Mouse (Mus musculus): ENCODE results near the gene Tbc1d10c. TPM values are rescaled to one million over a fixed set of nuclear protein-coding genes. Genes with fewer than 3 reads are reported as not detected.

Gene Tbc1d10c
- polyA plus RNA-seq, 1 experiment from 2014 or later, result 0.54 TPM

- Histone ChIP-seq H3K9me3 (ENCODE audit: control insufficient read depth, low read length) (no peaks in the 10 kb centered on the region), H3K9ac (replicated peaks; ENCODE audit: low read length) (no peak overlapping the region), H3K4me3 (replicated peaks; ENCODE audit: low read depth, low read length) (no peak overlapping the region), H3K27ac (replicated peaks; ENCODE audit: low read depth, low read length) (no peak overlapping the region), H3K36me3 (ENCODE audit: control insufficient read depth, insufficient read depth, low read length) (no peaks in the 10 kb centered on the region), H3K4me1 (ENCODE audit: control insufficient read depth, insufficient read depth, low read length) (peaks cover 17% of the 10 kb centered on the region), H3K4me2 (ENCODE audit: low read length) (no peak overlapping the region), H3K27me3 (ENCODE audit: control insufficient read depth, insufficient read depth, low read length) (no peaks in the 10 kb centered on the region)
- 53% methylated on average over 11 of the region's 11 CpGs for WGBS
- no peak for ATAC-seq (ENCODE audit: low FRiP score, low TSS enrichment)
- DNase-seq, result no peak
These were observed 18.2 kb downstream of the Tbc1d10c start for GRCm38 (mm10) chr19:4172925-4173324.

- H3K9ac ChIP-seq (replicated peaks; ENCODE audit: low read length), result no peak overlapping the region; the same call in 1 of the 2 replicates
- no peak overlapping the region for H3K4me3 ChIP-seq (replicated peaks; ENCODE audit: low read depth, low read length)
- ATAC-seq (ENCODE audit: low FRiP score, low TSS enrichment) (no peak), DNase-seq (no peak)
- no peaks in the 10 kb centered on the region for H3K27me3 ChIP-seq (ENCODE audit: control insufficient read depth, insufficient read depth, low read length)
- H3K4me2 ChIP-seq (ENCODE audit: low read length), result no peak overlapping the region
- H3K4me1 ChIP-seq (ENCODE audit: control insufficient read depth, insufficient read depth, low read length), result peaks cover 17% of the 10 kb centered on the region
- no peaks in the 10 kb centered on the region for H3K36me3 ChIP-seq (ENCODE audit: control insufficient read depth, insufficient read depth, low read length)
- no peaks in the 10 kb centered on the region for H3K9me3 ChIP-seq (ENCODE audit: control insufficient read depth, low read length)
- H3K27ac ChIP-seq (replicated peaks; ENCODE audit: low read depth, low read length), result no peak overlapping the region
- WGBS, result 69% methylated on average over 13 of the region's 13 CpGs
These were observed 19.4 kb downstream of the Tbc1d10c start for GRCm38 (mm10) chr19:4171393-4172290.

- H3K36me3 ChIP-seq (ENCODE audit: control insufficient read depth, insufficient read depth, low read length), result no peaks in the 10 kb centered on the region
- 89% methylated on average over 10 of the region's 10 CpGs for WGBS
These were observed 20.2 kb downstream of the Tbc1d10c start for GRCm38 (mm10) chr19:4170723-4171392.

GRCm38 (mm10) chr19:4169810-4170209, 21.3 kb downstream of the Tbc1d10c start:
- ATAC-seq (ENCODE audit: low FRiP score, low TSS enrichment), result peak; percentile 54

More at GRCm38 (mm10) chr19:4170723-4171392, 20.2 kb downstream of the Tbc1d10c start:
- H3K9me3 ChIP-seq (ENCODE audit: control insufficient read depth, low read length), result no peaks in the 10 kb centered on the region
- H3K4me1 ChIP-seq (ENCODE audit: control insufficient read depth, insufficient read depth, low read length), result peaks cover 16% of the 10 kb centered on the region
- ATAC-seq (ENCODE audit: low FRiP score, low TSS enrichment) (no peak), DNase-seq (no peak)
- no peak overlapping the region for H3K4me3 ChIP-seq (replicated peaks; ENCODE audit: low read depth, low read length)
- H3K9ac ChIP-seq (replicated peaks; ENCODE audit: low read length), result no peak overlapping the region; the same call in 1 of the 2 replicates
- no peak overlapping the region for H3K27ac ChIP-seq (replicated peaks; ENCODE audit: low read depth, low read length)
- no peaks in the 10 kb centered on the region for H3K27me3 ChIP-seq (ENCODE audit: control insufficient read depth, insufficient read depth, low read length)
- no peak overlapping the region for H3K4me2 ChIP-seq (ENCODE audit: low read length)

GRCm38 (mm10) chr19:4169378-4169784, 21.7 kb downstream of the Tbc1d10c start:
- Histone ChIP-seq H3K27me3 (ENCODE audit: control insufficient read depth, insufficient read depth, low read length) (no peaks in the 10 kb centered on the region), H3K4me2 (ENCODE audit: low read length) (peak overlapping the region; percentile 91), H3K9me3 (ENCODE audit: control insufficient read depth, low read length) (no peaks in the 10 kb centered on the region), H3K9ac (replicated peaks; ENCODE audit: low read length) (peak overlapping the region; percentile 78), H3K4me1 (ENCODE audit: control insufficient read depth, insufficient read depth, low read length) (peaks cover 7% of the 10 kb centered on the region; the same call in 1 of the 2 replicates), H3K4me3 (replicated peaks; ENCODE audit: low read depth, low read length) (peak overlapping the region; percentile 43), H3K27ac (replicated peaks; ENCODE audit: low read depth, low read length) (peak overlapping the region; percentile 92), H3K36me3 (ENCODE audit: control insufficient read depth, insufficient read depth, low read length) (no peaks in the 10 kb centered on the region)
- DNase-seq (peak; percentile 99), ATAC-seq (ENCODE audit: low FRiP score, low TSS enrichment) (peak; percentile 95)
- under 1% methylated on average over 43 of the region's 43 CpGs for WGBS

More at GRCm38 (mm10) chr19:4169810-4170209, 21.3 kb downstream of the Tbc1d10c start:
- H3K27ac ChIP-seq (replicated peaks; ENCODE audit: low read depth, low read length), result peak overlapping the region; percentile 92
- no peaks in the 10 kb centered on the region for H3K9me3 ChIP-seq (ENCODE audit: control insufficient read depth, low read length)
- H3K4me3 ChIP-seq (replicated peaks; ENCODE audit: low read depth, low read length), result peak overlapping the region; percentile 43
- peak overlapping the region; percentile 91 for H3K4me2 ChIP-seq (ENCODE audit: low read length)
- H3K4me1 ChIP-seq (ENCODE audit: control insufficient read depth, insufficient read depth, low read length), result peaks cover 7% of the 10 kb centered on the region
- DNase-seq, result no peak
- WGBS, result 4% methylated on average over 27 of the region's 27 CpGs
- H3K36me3 ChIP-seq (ENCODE audit: control insufficient read depth, insufficient read depth, low read length), result no peaks in the 10 kb centered on the region
- H3K27me3 ChIP-seq (ENCODE audit: control insufficient read depth, insufficient read depth, low read length), result no peaks in the 10 kb centered on the region
- H3K9ac ChIP-seq (replicated peaks; ENCODE audit: low read length), result peak overlapping the region; percentile 78

- 78% methylated on average over 9 of the region's 9 CpGs for WGBS
- no peak overlapping the region; the same call in 1 of the 2 replicates for H3K9ac ChIP-seq (replicated peaks; ENCODE audit: low read length)
- H3K36me3 ChIP-seq (ENCODE audit: control insufficient read depth, insufficient read depth, low read length), result peaks cover under 1% of the 10 kb centered on the region; the same call in 1 of the 2 replicates
- ATAC-seq (ENCODE audit: low FRiP score, low TSS enrichment) (no peak), DNase-seq (no peak)
- H3K9me3 ChIP-seq (ENCODE audit: control insufficient read depth, low read length), result no peaks in the 10 kb centered on the region
- no peaks in the 10 kb centered on the region for H3K27me3 ChIP-seq (ENCODE audit: control insufficient read depth, insufficient read depth, low read length)
- no peak overlapping the region for H3K4me2 ChIP-seq (ENCODE audit: low read length)
- H3K4me1 ChIP-seq (ENCODE audit: control insufficient read depth, insufficient read depth, low read length), result peaks cover 21% of the 10 kb centered on the region
- no peak overlapping the region for H3K4me3 ChIP-seq (replicated peaks; ENCODE audit: low read depth, low read length)
- no peak overlapping the region for H3K27ac ChIP-seq (replicated peaks; ENCODE audit: low read depth, low read length)
These were observed 24.2 kb downstream of the Tbc1d10c start for GRCm38 (mm10) chr19:4166678-4167476.

- Histone ChIP-seq H3K27me3 (ENCODE audit: control insufficient read depth, insufficient read depth, low read length) (no peaks in the 10 kb centered on the region), H3K4me1 (ENCODE audit: control insufficient read depth, insufficient read depth, low read length) (peaks cover 13% of the 10 kb centered on the region), H3K9ac (replicated peaks; ENCODE audit: low read length) (no peak overlapping the region), H3K4me2 (ENCODE audit: low read length) (no peak overlapping the region), H3K36me3 (ENCODE audit: control insufficient read depth, insufficient read depth, low read length) (peaks cover 17% of the 10 kb centered on the region), H3K27ac (replicated peaks; ENCODE audit: low read depth, low read length) (no peak overlapping the region), H3K9me3 (ENCODE audit: control insufficient read depth, low read length) (no peaks in the 10 kb centered on the region), H3K4me3 (replicated peaks; ENCODE audit: low read depth, low read length) (no peak overlapping the region)
- DNase-seq (no peak), ATAC-seq (ENCODE audit: low FRiP score, low TSS enrichment) (no peak)
- 82% methylated on average over 2 of the region's 2 CpGs for WGBS
These were observed 26.4 kb downstream of the Tbc1d10c start for GRCm38 (mm10) chr19:4164721-4165120.

- H3K4me3 ChIP-seq (replicated peaks; ENCODE audit: low read depth, low read length), result no peak overlapping the region
- ATAC-seq (ENCODE audit: low FRiP score, low TSS enrichment) (no peak), DNase-seq (no peak)
- H3K4me2 ChIP-seq (ENCODE audit: low read length), result no peak overlapping the region
- H3K4me1 ChIP-seq (ENCODE audit: control insufficient read depth, insufficient read depth, low read length), result peaks cover 13% of the 10 kb centered on the region
- no peaks in the 10 kb centered on the region for H3K9me3 ChIP-seq (ENCODE audit: control insufficient read depth, low read length)
- H3K27ac ChIP-seq (replicated peaks; ENCODE audit: low read depth, low read length), result peak overlapping the region; percentile 88
- H3K27me3 ChIP-seq (ENCODE audit: control insufficient read depth, insufficient read depth, low read length), result no peaks in the 10 kb centered on the region
- H3K9ac ChIP-seq (replicated peaks; ENCODE audit: low read length), result peak overlapping the region; percentile 67; the same call in 1 of the 2 replicates
- WGBS, result 84% methylated on average over 3 of the region's 3 CpGs
- H3K36me3 ChIP-seq (ENCODE audit: control insufficient read depth, insufficient read depth, low read length), result peaks cover 23% of the 10 kb centered on the region
These were observed 27.0 kb downstream of the Tbc1d10c start for GRCm38 (mm10) chr19:4164100-4164499.

Data from midbrain, embryonic 14.5 days (tissue).